Mouse (Mus musculus): ENCODE results near the gene Olfr319. TPM values are rescaled to one million over a fixed set of nuclear protein-coding genes. Genes with fewer than 3 reads are reported as not detected.
"Not testable (repeated sequence)": the region's sequence is repeated elsewhere in the genome, so short reads cannot be mapped to it uniquely, and the experiment has no call there.

Olfr319 gene
- polyA plus RNA-seq, 1 experiment from 2014 or later = not detected

DNA sequence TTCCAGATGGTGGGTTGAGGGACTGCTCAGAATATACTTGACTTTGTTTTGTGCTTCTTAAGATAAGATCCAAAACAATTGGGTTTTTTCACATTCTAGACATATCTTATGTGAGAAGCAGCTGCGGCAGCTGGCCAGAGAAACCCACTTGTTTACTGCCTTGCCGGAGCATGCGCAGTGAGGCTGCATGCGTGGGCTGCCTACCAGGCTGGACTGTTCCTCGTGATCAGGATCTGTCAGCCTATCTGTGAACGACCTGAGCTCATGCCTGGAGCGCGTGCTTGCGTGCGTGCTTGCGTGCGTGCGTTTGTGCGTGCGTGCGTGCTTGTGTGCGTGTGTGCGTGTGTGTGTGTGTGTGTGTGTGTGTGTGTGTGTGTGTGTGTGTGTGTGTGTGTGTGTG is 52.1 kb downstream of the Olfr319 start:
- H3K27me3 ChIP-seq; H3K4me1 ChIP-seq (replicated peaks); H3K36me3 ChIP-seq; H3K4me3 ChIP-seq; H3K4me2 ChIP-seq; H3K9me3 ChIP-seq; H3K27ac ChIP-seq (replicated peaks); ATAC-seq (ENCODE audit: low read depth); H3K9ac ChIP-seq: not testable (repeated sequence)
- 85% methylated on average over 18 of the region's 18 CpGs for WGBS

- no peak within 1 kb of the TSS for H3K4me3 ChIP-seq
- H3K27ac ChIP-seq (replicated peaks) = no peak within 1 kb of the TSS
- WGBS = 95% methylated on average over 2 of the region's 2 CpGs
- H3K9ac ChIP-seq = no peak within 1 kb of the TSS
- no peaks in the 10 kb centered on the region for H3K27me3 ChIP-seq
- H3K4me2 ChIP-seq = no peak within 1 kb of the TSS
- no peaks in the 10 kb centered on the region for H3K4me1 ChIP-seq (replicated peaks)
- no peaks in the 10 kb centered on the region for H3K36me3 ChIP-seq
- no peaks in the 10 kb centered on the region for H3K9me3 ChIP-seq
- ATAC-seq (ENCODE audit: low read depth) = no peak
Observed at GRCm38 (mm10) chr11:58752434-58752833, 53.5 kb downstream of the Olfr319 start, which contains the start of gene Olfr316. Olfr316 (plus strand) TSS chr11:58752734.

Other genes starting within 250 kb of the Olfr319 start
- gene Lypd9, start 246.2 kb upstream of the Olfr319 start, polyA plus RNA-seq (2015; fragmentation: Nextera tagmentation; extraction: Ambion mirVana) = not detected in 2 replicates
- not detected in 2 replicates for gene Olfr30, start 236.9 kb upstream of the Olfr319 start, polyA plus RNA-seq (2015; fragmentation: Nextera tagmentation; extraction: Ambion mirVana)
- not detected in 2 replicates for gene Olfr332, start 206.6 kb upstream of the Olfr319 start, polyA plus RNA-seq (2015; fragmentation: Nextera tagmentation; extraction: Ambion mirVana)
- not detected in 2 replicates for gene Olfr331, start 196.6 kb upstream of the Olfr319 start, polyA plus RNA-seq (2015; fragmentation: Nextera tagmentation; extraction: Ambion mirVana)
- not detected in 2 replicates for gene Olfr330, start 164.3 kb upstream of the Olfr319 start, polyA plus RNA-seq (2015; fragmentation: Nextera tagmentation; extraction: Ambion mirVana)
- not detected in 2 replicates for gene Olfr329-ps, start 152.7 kb upstream of the Olfr319 start, polyA plus RNA-seq (2015; fragmentation: Nextera tagmentation; extraction: Ambion mirVana)
- not detected in 2 replicates for gene Olfr328, start 143.5 kb upstream of the Olfr319 start, polyA plus RNA-seq (2015; fragmentation: Nextera tagmentation; extraction: Ambion mirVana)
- gene Olfr224, start 128.6 kb upstream of the Olfr319 start, polyA plus RNA-seq (2015; fragmentation: Nextera tagmentation; extraction: Ambion mirVana) = 0.14 TPM in 1 of 2 replicates, not detected in the other
- not detected in 2 replicates for gene Olfr325, start 121.4 kb upstream of the Olfr319 start, polyA plus RNA-seq (2015; fragmentation: Nextera tagmentation; extraction: Ambion mirVana)
- gene Olfr324, start 104.0 kb upstream of the Olfr319 start, polyA plus RNA-seq (2015; fragmentation: Nextera tagmentation; extraction: Ambion mirVana) = 0.08 TPM in 1 of 2 replicates, not detected in the other
- gene 2210407C18Rik, start 83.1 kb upstream of the Olfr319 start, polyA plus RNA-seq (2015; fragmentation: Nextera tagmentation; extraction: Ambion mirVana) = not detected in 2 replicates
- gene Olfr323, start 68.7 kb upstream of the Olfr319 start, polyA plus RNA-seq (2015; fragmentation: Nextera tagmentation; extraction: Ambion mirVana) = not detected in 2 replicates
- 0.11 and 0.22 TPM in 2 replicates for gene Trim58, start 58.7 kb upstream of the Olfr319 start, polyA plus RNA-seq (2015; fragmentation: Nextera tagmentation; extraction: Ambion mirVana)
- gene Olfr322, start 40.4 kb upstream of the Olfr319 start, polyA plus RNA-seq (2015; fragmentation: Nextera tagmentation; extraction: Ambion mirVana) = 0.07 TPM in 1 of 2 replicates, not detected in the other
- gene Olfr320, start 18.1 kb upstream of the Olfr319 start, polyA plus RNA-seq (2015; fragmentation: Nextera tagmentation; extraction: Ambion mirVana) = not detected in 2 replicates
- gene Olfr318, start 24.9 kb downstream of the Olfr319 start, polyA plus RNA-seq (2015; fragmentation: Nextera tagmentation; extraction: Ambion mirVana) = not detected in 2 replicates
- gene Olfr317, start 40.0 kb downstream of the Olfr319 start, polyA plus RNA-seq (2015; fragmentation: Nextera tagmentation; extraction: Ambion mirVana) = 0.14 and 0.20 TPM in 2 replicates
- not detected in 2 replicates for gene Olfr316, start 53.6 kb downstream of the Olfr319 start, polyA plus RNA-seq (2015; fragmentation: Nextera tagmentation; extraction: Ambion mirVana)
- gene Olfr315, start 74.0 kb downstream of the Olfr319 start, polyA plus RNA-seq (2015; fragmentation: Nextera tagmentation; extraction: Ambion mirVana) = not detected in 2 replicates
- gene Olfr314, start 83.8 kb downstream of the Olfr319 start, polyA plus RNA-seq (2015; fragmentation: Nextera tagmentation; extraction: Ambion mirVana) = not detected in 2 replicates
- 7.7 and 7.8 TPM in 2 replicates for gene Fam183b, start 102.8 kb downstream of the Olfr319 start, polyA plus RNA-seq (2015; fragmentation: Nextera tagmentation; extraction: Ambion mirVana)
- gene Olfr313, start 115.8 kb downstream of the Olfr319 start, polyA plus RNA-seq (2015; fragmentation: Nextera tagmentation; extraction: Ambion mirVana) = not detected in 2 replicates
- not detected in 2 replicates for gene Olfr312, start 130.1 kb downstream of the Olfr319 start, polyA plus RNA-seq (2015; fragmentation: Nextera tagmentation; extraction: Ambion mirVana)
- gene Olfr311, start 140.1 kb downstream of the Olfr319 start, polyA plus RNA-seq (2015; fragmentation: Nextera tagmentation; extraction: Ambion mirVana) = not detected in 2 replicates
- gene Gm12258, start 148.0 kb downstream of the Olfr319 start, polyA plus RNA-seq (2015; fragmentation: Nextera tagmentation; extraction: Ambion mirVana) = 19.1 and 22.3 TPM in 2 replicates
- gene 2810021J22Rik, start 168.1 kb downstream of the Olfr319 start, polyA plus RNA-seq (2015; fragmentation: Nextera tagmentation; extraction: Ambion mirVana) = 11.1 and 13.0 TPM in 2 replicates
- gene Zfp39, start 205.1 kb downstream of the Olfr319 start, polyA plus RNA-seq (2015; fragmentation: Nextera tagmentation; extraction: Ambion mirVana) = 6.3 and 7.8 TPM in 2 replicates
- gene Btnl10, start 218.7 kb downstream of the Olfr319 start, polyA plus RNA-seq (2015; fragmentation: Nextera tagmentation; extraction: Ambion mirVana) = not detected in 2 replicates
- 576 and 601 TPM in 2 replicates for gene Rnf187, start 239.8 kb downstream of the Olfr319 start, polyA plus RNA-seq (2015; fragmentation: Nextera tagmentation; extraction: Ambion mirVana)
- 278 and 296 TPM in 2 replicates for gene Hist3h2ba, start 249.8 kb downstream of the Olfr319 start, polyA plus RNA-seq (2015; fragmentation: Nextera tagmentation; extraction: Ambion mirVana)